Mouse (Mus musculus) limb, embryonic 11.5 days (tissue): ENCODE results near the gene Yes1. TPM values are rescaled to one million over a fixed set of nuclear protein-coding genes. Genes with fewer than 3 reads are reported as not detected.
"Not testable (repeated sequence)": the region's sequence is repeated elsewhere in the genome, so short reads cannot be mapped to it uniquely, and the experiment has no call there.

Experiments
- ATAC-seq: fragments of 200-750 bp; cut with Nextera tagmentation; 2 replicates; pipeline ENCODE4 v1.8.0; 2017; ENCODE audit warnings: low read depth; ENCODE audit not compliant: insufficient number of reproducible peaks, low FRiP score, low TSS enrichment
- DNase-seq: peaks from one replicate; pipeline ENCODE4 v3.0.0-alpha.2; 2015; ENCODE audit warnings: low spot score
- H3K27ac ChIP-seq: fragments of 300-500 bp; sonication (generic); replicated peaks from 2 replicates; pipeline ENCODE4 v1.5.1; 2014; ENCODE audit warnings: low read depth, mild to moderate bottlenecking, low read length
- H3K27me3 ChIP-seq: fragments of 300-500 bp; sonication (generic); 2 replicates; pipeline ENCODE4 v1.6.1; 2014; ENCODE audit warnings: mild to moderate bottlenecking, low read length, mixed read lengths; ENCODE audit not compliant: control insufficient read depth, insufficient read depth
- H3K36me3 ChIP-seq: fragments of 300-500 bp; sonication (generic); 2 replicates; pipeline ENCODE4 v1.6.1; 2014; ENCODE audit warnings: mild to moderate bottlenecking, low read length, moderate library complexity, mixed read lengths; ENCODE audit not compliant: control insufficient read depth, insufficient read depth
- H3K4me1 ChIP-seq: fragments of 300-500 bp; sonication (generic); 2 replicates; pipeline ENCODE4 v1.6.1; 2014; ENCODE audit warnings: low read length, mixed read lengths; ENCODE audit not compliant: control insufficient read depth, insufficient read depth
- H3K4me2 ChIP-seq: fragments of 300-500 bp; sonication (generic); 2 replicates; pipeline ENCODE4 v1.6.1; 2014; ENCODE audit warnings: low read depth, mild to moderate bottlenecking, moderate library complexity; ENCODE audit not compliant: severe bottlenecking
- H3K4me3 ChIP-seq: fragments of 300-500 bp; sonication (generic); 2 replicates; pipeline ENCODE4 v1.5.1; 2014; ENCODE audit warnings: low read depth, low read length
- H3K9ac ChIP-seq: fragments of 300-500 bp; sonication (generic); 2 replicates; pipeline ENCODE4 v1.6.1; 2014; ENCODE audit warnings: mild to moderate bottlenecking, low read length
- H3K9me3 ChIP-seq: fragments of 300-500 bp; sonication (generic); 2 replicates; pipeline ENCODE4 v1.6.1; 2016; ENCODE audit warnings: low read length; ENCODE audit not compliant: control insufficient read depth
- WGBS: fragments of 180-500 bp; shearing (Covaris S2); extraction: QIAGEN DNeasy Blood & Tissue Kit; methylation state at CpG from one replicate; pipeline ENCODE4 v1.1.7; 2014; 5-methylcytosine and 5-hydroxymethylcytosine counted together
- polyA plus RNA-seq: library from polyadenylated mRNA; unstranded; fragments of >200 nt; fragmentation: Nextera tagmentation; extraction: Ambion mirVana; gene quantifications from 2 replicates; pipeline ENCODE4 v1.2.1, GENCODE M21; 2014

Gene Yes1
- polyA plus RNA-seq, 1 experiment from 2014 or later: 36.4 TPM

DNA sequence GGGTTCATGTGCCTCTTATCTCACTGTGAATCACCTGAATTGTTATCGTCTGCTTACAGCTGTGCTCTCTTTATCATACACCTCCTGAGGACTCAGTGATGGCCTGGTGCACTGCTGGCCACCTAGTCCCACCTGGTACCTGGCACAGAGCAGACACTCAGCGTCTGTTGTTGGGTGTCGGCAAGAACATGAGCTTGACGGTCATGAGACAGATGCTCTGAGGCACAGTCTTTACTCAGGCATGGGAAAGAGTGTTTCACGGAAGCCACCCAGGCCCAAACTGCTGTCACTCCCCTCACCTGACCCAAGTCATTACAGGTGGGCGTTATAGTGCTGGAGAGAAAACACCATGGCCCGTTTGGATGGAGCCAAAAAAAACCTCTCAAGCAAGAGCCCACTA, 113.0 kb downstream of the Yes1 start:
- 87% methylated on average over 7 of the region's 7 CpGs for WGBS
- Histone ChIP-seq H3K9me3 (no peaks in the 10 kb centered on the region), H3K27me3 (no peaks in the 10 kb centered on the region), H3K36me3 (no peaks in the 10 kb centered on the region), H3K4me3 (no peak overlapping the region), H3K4me1 (0 out of 2 replicates have a peak, but pooled peaks cover under 1% of the 10 kb centered on the region), H3K27ac (no peak overlapping the region), H3K4me2 (no peak overlapping the region), H3K9ac (no peak overlapping the region)
- ATAC-seq (no peak), DNase-seq (no peak)

GRCm38 (mm10) chr5:32725397-32725796, 114.4 kb downstream of the Yes1 start:
- H3K4me2 ChIP-seq, H3K9ac ChIP-seq, H3K4me3 ChIP-seq, H3K9me3 ChIP-seq, H3K27me3 ChIP-seq, H3K4me1 ChIP-seq, ATAC-seq, H3K36me3 ChIP-seq, H3K27ac ChIP-seq, DNase-seq: not testable (repeated sequence)
- WGBS: 76% methylated on average over 3 of the region's 3 CpGs

DNA sequence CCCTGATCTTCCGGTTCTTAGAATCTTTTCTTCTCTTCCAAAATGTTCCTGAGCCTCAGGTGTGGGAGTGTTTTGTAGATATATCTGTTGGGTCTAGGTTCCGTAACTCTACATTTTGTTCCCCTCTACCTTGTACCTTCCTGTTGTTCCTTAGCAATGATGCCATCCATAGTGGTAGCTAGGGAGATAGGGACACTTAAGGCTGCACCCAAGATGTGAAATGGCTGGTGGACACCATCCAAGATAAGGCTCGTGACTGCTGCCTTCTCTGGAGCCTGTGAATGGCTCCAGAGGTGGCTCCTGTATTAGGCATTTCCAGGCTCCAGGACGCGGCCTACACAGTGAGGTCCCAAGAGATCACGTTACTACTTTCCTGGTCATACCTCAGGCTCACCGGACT, 117.3 kb downstream of the Yes1 start:
- no peaks in the 10 kb centered on the region for H3K4me1 ChIP-seq
- no peaks in the 10 kb centered on the region for H3K27me3 ChIP-seq
- DNase-seq (no peak), ATAC-seq (no peak)
- WGBS: 81% methylated on average over 7 of the region's 7 CpGs
- no peak overlapping the region for H3K27ac ChIP-seq
- no peak overlapping the region for H3K4me3 ChIP-seq
- no peaks in the 10 kb centered on the region for H3K36me3 ChIP-seq
- no peaks in the 10 kb centered on the region for H3K9me3 ChIP-seq
- no peak overlapping the region for H3K9ac ChIP-seq
- no peak overlapping the region for H3K4me2 ChIP-seq

DNA sequence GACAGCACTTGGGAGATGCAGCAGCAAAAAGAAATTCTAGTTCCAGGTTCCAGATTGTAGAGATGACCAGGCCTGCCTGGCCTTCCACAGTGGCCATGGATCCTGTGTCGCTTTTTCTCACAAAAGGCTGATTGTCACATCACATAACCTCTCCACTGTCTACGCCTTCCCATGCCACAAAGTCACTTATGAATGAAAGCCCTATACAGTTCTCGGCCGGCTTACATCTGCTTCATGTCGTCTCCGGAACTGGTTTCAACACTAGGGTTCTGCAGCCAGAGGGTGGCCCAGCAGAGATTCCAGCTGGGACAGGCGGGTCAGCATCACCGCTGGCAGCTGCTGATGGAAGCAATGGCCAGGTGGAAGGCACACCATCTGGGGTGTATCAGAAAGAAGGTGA, 117.9 kb downstream of the Yes1 start:
- Histone ChIP-seq H3K4me3 (no peak overlapping the region), H3K27ac (no peak overlapping the region), H3K9ac (no peak overlapping the region), H3K9me3 (no peaks in the 10 kb centered on the region), H3K36me3 (no peaks in the 10 kb centered on the region), H3K4me1 (no peaks in the 10 kb centered on the region), H3K4me2 (no peak overlapping the region), H3K27me3 (no peaks in the 10 kb centered on the region)
- no peak for DNase-seq
- no peak for ATAC-seq
- 89% methylated on average over 8 of the region's 8 CpGs for WGBS

DNA sequence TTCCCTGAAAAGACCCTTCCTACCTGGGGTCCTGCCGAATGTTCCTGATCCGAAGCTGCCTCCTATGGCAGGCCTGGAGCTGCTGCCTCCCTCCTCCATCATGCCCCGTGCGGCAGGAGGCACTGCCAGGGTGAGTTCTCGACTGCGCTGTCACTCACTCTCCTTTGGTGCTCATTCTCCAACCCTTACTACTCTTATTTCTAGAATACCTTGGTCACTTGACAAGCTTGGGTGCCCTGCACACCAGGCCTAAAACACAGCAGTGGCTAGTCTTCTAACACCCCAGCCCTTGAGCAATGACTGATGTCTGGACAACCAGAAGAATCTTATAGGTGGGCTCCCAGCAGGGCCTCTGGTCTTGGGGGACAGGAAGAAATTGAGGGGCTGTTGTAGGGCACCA, 122.9 kb downstream of the Yes1 start:
- DNase-seq: not testable (repeated sequence)
- WGBS: 90% methylated on average over 6 of the region's 6 CpGs

DNA sequence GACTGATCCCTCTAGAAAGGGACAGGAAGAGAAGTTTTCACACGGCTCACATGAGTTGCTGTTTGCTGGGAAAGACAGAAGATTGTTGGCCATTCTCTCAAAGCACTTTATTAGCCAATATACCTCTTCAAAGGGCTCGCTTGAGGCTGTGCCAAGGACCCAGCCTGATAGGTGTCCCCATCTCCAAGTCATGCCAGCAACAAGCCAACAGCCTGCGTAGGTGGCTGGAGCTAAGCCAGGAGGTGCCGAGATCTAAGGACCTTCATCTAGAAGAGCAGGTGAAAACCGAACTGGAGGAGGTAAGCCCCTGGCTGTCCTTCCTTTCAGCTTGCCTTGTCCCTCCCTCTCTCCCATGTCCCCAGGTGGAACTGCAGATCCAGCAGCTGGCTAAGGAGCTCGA, 124.8 kb downstream of the Yes1 start:
- Histone ChIP-seq H3K4me1 (no peaks in the 10 kb centered on the region), H3K4me2 (no peak overlapping the region), H3K9me3 (no peaks in the 10 kb centered on the region), H3K27ac (no peak overlapping the region), H3K36me3 (no peaks in the 10 kb centered on the region), H3K4me3 (no peak overlapping the region), H3K27me3 (no peaks in the 10 kb centered on the region), H3K9ac (no peak overlapping the region)
- DNase-seq (no peak), ATAC-seq (no peak)
- WGBS: 83% methylated on average over 6 of the region's 6 CpGs

More for the DNA sequence above, 122.9 kb downstream of the Yes1 start:
- H3K36me3 ChIP-seq, H3K4me1 ChIP-seq, H3K9me3 ChIP-seq, H3K4me2 ChIP-seq, ATAC-seq, H3K4me3 ChIP-seq, H3K27me3 ChIP-seq, H3K9ac ChIP-seq, H3K27ac ChIP-seq: not testable (repeated sequence)

Other genes starting within 250 kb of the Yes1 start
- gene Ppp1cb, start 152.3 kb upstream of the Yes1 start, polyA plus RNA-seq: 250 and 254 TPM in 2 replicates
- 57.2 and 61.3 TPM in 2 replicates for gene Pisd, start 174.5 kb downstream of the Yes1 start, polyA plus RNA-seq
- gene Gm20671, start 215.9 kb downstream of the Yes1 start, polyA plus RNA-seq: not detected in 2 replicates
- gene Prr14l, start 243.1 kb downstream of the Yes1 start, polyA plus RNA-seq: 11.8 and 13.8 TPM in 2 replicates